Mouse (Mus musculus) forebrain, embryonic 14.5 days (tissue): ENCODE results near the gene Ube2t. TPM values are rescaled to one million over a fixed set of nuclear protein-coding genes. Genes with fewer than 3 reads are reported as not detected.
A peak's percentile ranks its signal among the peaks of the same experiment; 100 is the strongest.

Experiments
- ATAC-seq: fragments of 200-750 bp; cut with Nextera tagmentation; 2 replicates; pipeline ENCODE4 v1.8.0; 2017; ENCODE audit warnings: mild to moderate bottlenecking, moderate library complexity
- DNase-seq: peaks from one replicate; pipeline ENCODE4 v3.0.0-alpha.2; 2015; ENCODE audit warnings: low spot score
- H3K27ac ChIP-seq: fragments of 300-500 bp; sonication (generic); 2 replicates; pipeline ENCODE4 v1.5.1; 2014; ENCODE audit warnings: low read depth, mild to moderate bottlenecking, control low read depth, low read length, moderate library complexity
- H3K27me3 ChIP-seq: fragments of 300-500 bp; sonication (generic); replicated peaks from 2 replicates; pipeline ENCODE4 v1.6.1; 2014; ENCODE audit warnings: low read length, control low read depth, mixed read lengths; ENCODE audit not compliant: control insufficient read depth, insufficient read depth
- H3K36me3 ChIP-seq: fragments of 300-500 bp; sonication (generic); 2 replicates; pipeline ENCODE4 v1.6.1; 2014; ENCODE audit warnings: low read length, control low read depth; ENCODE audit not compliant: control insufficient read depth, insufficient read depth
- H3K4me1 ChIP-seq: fragments of 300-500 bp; sonication (generic); 2 replicates; pipeline ENCODE4 v1.6.1; 2014; ENCODE audit warnings: antibody characterized with exemption, low read length, control low read depth; ENCODE audit not compliant: control insufficient read depth, insufficient read depth
- H3K4me2 ChIP-seq: fragments of 300-500 bp; sonication (generic); 2 replicates; pipeline ENCODE4 v1.6.1; 2014; ENCODE audit warnings: mild to moderate bottlenecking, control low read depth, low read length
- H3K4me3 ChIP-seq: fragments of 300-500 bp; sonication (generic); 2 replicates; pipeline ENCODE4 v1.5.1; 2014; ENCODE audit warnings: low read depth, low read length, control low read depth
- H3K9ac ChIP-seq: fragments of 300-500 bp; sonication (generic); 2 replicates; pipeline ENCODE4 v1.6.1; 2014; ENCODE audit warnings: mild to moderate bottlenecking, low read length, control low read depth, moderate library complexity
- H3K9me3 ChIP-seq: fragments of 300-500 bp; sonication (generic); replicated peaks from 2 replicates; pipeline ENCODE4 v1.6.1; 2016; ENCODE audit warnings: low read length, control low read depth, mixed read lengths; ENCODE audit not compliant: control insufficient read depth
- WGBS: fragments of 180-500 bp; shearing (Covaris S2); extraction: QIAGEN DNeasy Blood & Tissue Kit; methylation state at CpG from one replicate; pipeline ENCODE4 v1.1.7; 2014; 5-methylcytosine and 5-hydroxymethylcytosine counted together
- polyA plus RNA-seq: library from polyadenylated mRNA; unstranded; fragments of >200 nt; fragmentation: Nextera tagmentation; extraction: Ambion mirVana; gene quantifications from 2 replicates; pipeline ENCODE4 v1.2.1, GENCODE M21; 2014

The Ube2t gene
- polyA plus RNA-seq, 1 experiment from 2014 or later, result 33.8 TPM

GRCm38 (mm10) chr1:134987173-134987961 is 25.0 kb downstream of the Ube2t start:
- Histone ChIP-seq H3K4me2 (peak overlapping the region; percentile 90), H3K4me3 (peak overlapping the region; percentile 43), H3K4me1 (0 out of 2 replicates have a peak, but pooled peaks cover 3% of the 10 kb centered on the region), H3K27me3 (no peaks in the 10 kb centered on the region), H3K27ac (no peak overlapping the region), H3K9ac (peak overlapping the region; percentile 68), H3K9me3 (no peaks in the 10 kb centered on the region), H3K36me3 (no peaks in the 10 kb centered on the region)
- DNase-seq (peak; percentile 72), ATAC-seq (peak; percentile 82)
- 33% methylated on average over 48 of the region's 48 CpGs for WGBS

GRCm38 (mm10) chr1:134987962-134988341 is 25.6 kb downstream of the Ube2t start:
- Histone ChIP-seq H3K9me3 (no peaks in the 10 kb centered on the region), H3K4me2 (peak overlapping the region; percentile 90), H3K9ac (peak overlapping the region; percentile 68), H3K27ac (no peak overlapping the region), H3K4me3 (peak overlapping the region; percentile 43), H3K27me3 (no peaks in the 10 kb centered on the region), H3K4me1 (0 out of 2 replicates have a peak, but pooled peaks cover 3% of the 10 kb centered on the region), H3K36me3 (no peaks in the 10 kb centered on the region)
- DNase-seq (no peak), ATAC-seq (peak; percentile 55)
- 8% methylated on average over 14 of the region's 14 CpGs for WGBS

- Histone ChIP-seq H3K9me3 (no peaks in the 10 kb centered on the region), H3K27me3 (no peaks in the 10 kb centered on the region), H3K4me3 (no peak overlapping the region), H3K9ac (no peak overlapping the region), H3K27ac (no peak overlapping the region), H3K4me2 (no peak overlapping the region), H3K4me1 (0 out of 2 replicates have a peak, but pooled peaks cover 3% of the 10 kb centered on the region), H3K36me3 (no peaks in the 10 kb centered on the region)
- peak; percentile 94 for DNase-seq
- 10% methylated on average over 7 of the region's 7 CpGs for WGBS
- no peak for ATAC-seq
These were observed 27.0 kb downstream of the Ube2t start for GRCm38 (mm10) chr1:134989372-134989771.

GRCm38 (mm10) chr1:134992046-134992645 is 29.8 kb downstream of the Ube2t start:
- no peak for DNase-seq
- 58% methylated on average over 8 of the region's 8 CpGs for WGBS
- no peak overlapping the region for H3K27ac ChIP-seq
- no peaks in the 10 kb centered on the region for H3K27me3 ChIP-seq
- 0 out of 2 replicates have a peak, but pooled peaks cover 3% of the 10 kb centered on the region for H3K4me1 ChIP-seq
- no peaks in the 10 kb centered on the region for H3K36me3 ChIP-seq
- no peak for ATAC-seq
- H3K4me2 ChIP-seq, result no peak overlapping the region
- no peak overlapping the region for H3K4me3 ChIP-seq
- H3K9me3 ChIP-seq, result no peaks in the 10 kb centered on the region
- no peak overlapping the region for H3K9ac ChIP-seq

DNA sequence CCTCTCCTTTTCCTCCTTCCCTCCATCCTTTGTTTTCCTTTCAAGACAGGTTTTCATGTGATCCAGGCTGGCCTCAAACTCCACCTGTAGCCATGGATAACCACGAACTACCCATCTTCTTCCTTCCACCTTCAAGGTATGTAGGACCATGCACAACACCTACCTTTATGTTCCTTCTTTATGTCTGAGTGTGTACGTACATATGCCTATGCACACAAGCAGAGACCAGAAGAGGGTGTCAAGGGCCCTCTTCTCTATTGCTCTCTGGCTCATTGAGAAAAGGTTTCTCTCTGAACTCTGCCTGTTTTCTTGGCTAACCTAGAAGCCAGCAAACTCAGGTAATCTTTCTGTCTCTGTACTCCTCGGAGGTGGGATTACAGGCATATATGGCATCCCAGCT is 32.4 kb downstream of the Ube2t start:
- H3K9ac ChIP-seq, result no peak overlapping the region
- H3K4me2 ChIP-seq, result no peak overlapping the region
- no peaks in the 10 kb centered on the region for H3K27me3 ChIP-seq
- H3K4me1 ChIP-seq, result no peaks in the 10 kb centered on the region
- no peak for ATAC-seq
- DNase-seq, result no peak
- 86% methylated on average over 3 of the region's 3 CpGs for WGBS
- H3K36me3 ChIP-seq, result no peaks in the 10 kb centered on the region
- H3K9me3 ChIP-seq, result no peaks in the 10 kb centered on the region
- no peak overlapping the region for H3K4me3 ChIP-seq
- H3K27ac ChIP-seq, result no peak overlapping the region

DNA sequence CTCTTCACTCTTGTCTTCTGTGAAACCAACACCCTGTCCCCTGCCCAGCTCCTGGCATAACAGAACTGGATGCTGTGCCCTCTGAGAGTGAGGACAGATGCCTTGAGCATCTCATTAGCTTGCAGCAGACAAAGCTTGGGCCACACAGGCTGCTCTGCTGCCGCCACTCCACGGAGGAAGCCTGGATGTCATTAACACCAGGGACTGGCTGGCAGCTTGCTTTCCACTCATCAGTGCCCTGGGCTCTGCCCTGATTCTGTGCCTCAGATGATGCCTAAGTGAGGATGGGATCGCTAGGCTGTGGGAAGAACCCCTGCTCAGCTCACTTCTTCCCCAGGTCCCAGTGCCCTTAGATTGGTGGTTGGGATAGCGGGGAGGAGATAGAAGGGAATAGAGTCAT is 33.1 kb downstream of the Ube2t start:
- Histone ChIP-seq H3K27ac (no peak overlapping the region), H3K9me3 (no peaks in the 10 kb centered on the region), H3K4me1 (no peaks in the 10 kb centered on the region), H3K27me3 (no peaks in the 10 kb centered on the region), H3K36me3 (no peaks in the 10 kb centered on the region), H3K4me3 (no peak overlapping the region), H3K9ac (no peak overlapping the region), H3K4me2 (no peak overlapping the region)
- WGBS, result 36% methylated on average over 4 of the region's 4 CpGs
- DNase-seq, result peak; percentile 40
- no peak for ATAC-seq

DNA sequence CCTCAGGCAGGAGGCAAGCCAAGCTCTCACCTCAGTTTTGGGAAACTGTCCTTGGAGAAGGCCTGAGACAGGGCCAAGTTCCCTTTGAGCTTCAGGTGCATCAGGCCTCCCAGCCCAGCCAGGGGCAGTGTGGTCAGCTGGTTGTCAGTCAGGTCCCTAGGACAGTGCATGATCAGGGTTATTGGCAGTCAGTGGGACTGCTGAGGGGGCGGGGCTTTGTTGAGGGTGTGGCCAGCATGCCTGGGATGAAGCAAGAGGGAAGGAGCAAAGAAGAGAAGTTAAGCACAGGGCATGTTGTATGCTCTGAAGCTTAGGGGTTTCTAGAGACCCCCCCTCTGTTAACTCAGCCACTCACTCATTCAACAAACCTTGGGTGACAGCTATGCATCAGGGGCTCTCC is 33.6 kb downstream of the Ube2t start:
- no peak overlapping the region for H3K27ac ChIP-seq
- DNase-seq (no peak), ATAC-seq (no peak)
- 31% methylated on average over 1 of the region's 1 CpGs for WGBS
- H3K27me3 ChIP-seq, result no peaks in the 10 kb centered on the region
- H3K4me2 ChIP-seq, result no peak overlapping the region
- no peaks in the 10 kb centered on the region for H3K4me1 ChIP-seq
- no peak overlapping the region for H3K9ac ChIP-seq
- H3K9me3 ChIP-seq, result no peaks in the 10 kb centered on the region
- no peak overlapping the region for H3K4me3 ChIP-seq
- no peaks in the 10 kb centered on the region for H3K36me3 ChIP-seq

DNA sequence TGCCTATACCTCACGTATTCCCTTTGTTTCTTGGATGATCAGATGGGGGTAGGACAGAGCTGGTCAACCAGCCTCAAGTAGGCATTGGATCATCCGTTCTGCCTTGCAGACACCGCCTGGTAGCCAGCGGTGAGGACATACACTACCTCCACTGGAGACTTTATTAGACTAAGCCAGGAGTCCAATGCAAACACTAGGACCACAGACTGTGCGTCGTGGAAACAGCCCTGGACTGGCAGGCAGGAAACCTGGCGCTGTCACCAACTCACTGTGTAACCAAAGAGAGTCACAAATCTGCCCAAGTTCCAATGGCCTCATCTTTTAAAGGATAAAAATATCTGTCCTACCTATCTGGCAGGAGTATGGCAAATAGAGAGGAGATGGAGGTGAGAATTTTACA is 34.1 kb downstream of the Ube2t start:
- Histone ChIP-seq H3K4me1 (no peaks in the 10 kb centered on the region), H3K9me3 (no peaks in the 10 kb centered on the region), H3K36me3 (no peaks in the 10 kb centered on the region), H3K27me3 (no peaks in the 10 kb centered on the region), H3K4me3 (no peak overlapping the region), H3K9ac (no peak overlapping the region), H3K27ac (no peak overlapping the region), H3K4me2 (no peak overlapping the region)
- ATAC-seq (no peak), DNase-seq (no peak)
- WGBS, result 90% methylated on average over 7 of the region's 7 CpGs

DNA sequence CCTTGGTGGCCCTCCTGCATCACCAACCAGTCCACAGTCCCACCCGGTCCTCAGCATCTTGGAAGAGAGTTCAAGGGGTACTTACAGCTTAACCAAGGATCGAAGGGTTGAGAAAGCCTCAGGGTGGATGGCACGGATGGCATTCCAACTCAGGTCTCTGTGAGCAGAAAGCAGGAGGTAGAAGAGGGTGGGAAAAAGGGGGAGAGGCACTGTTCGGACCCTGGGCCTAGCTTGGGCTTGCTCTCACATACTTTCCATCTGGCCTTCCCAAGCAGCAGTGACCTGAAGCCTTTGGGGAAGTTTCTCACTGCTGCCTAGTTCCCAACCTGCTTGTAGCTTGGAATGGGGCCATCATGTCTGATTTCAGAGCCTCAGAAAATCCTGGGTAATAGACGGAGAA is 35.2 kb downstream of the Ube2t start:
- H3K36me3 ChIP-seq, result no peaks in the 10 kb centered on the region
- ATAC-seq (no peak), DNase-seq (no peak)
- H3K4me3 ChIP-seq, result no peak overlapping the region
- H3K27ac ChIP-seq, result no peak overlapping the region
- H3K4me2 ChIP-seq, result no peak overlapping the region
- H3K4me1 ChIP-seq, result no peaks in the 10 kb centered on the region
- no peaks in the 10 kb centered on the region for H3K27me3 ChIP-seq
- WGBS, result 85% methylated on average over 5 of the region's 5 CpGs
- H3K9me3 ChIP-seq, result no peaks in the 10 kb centered on the region
- H3K9ac ChIP-seq, result no peak overlapping the region
